Mouse (Mus musculus): Measurements from ENCODE around the gene Diaph2.

GRCm38 (mm10) chrX:129974816-129975215 is 225.3 kb downstream of the Diaph2 start:
- TF ChIP-seq GATA1 (IDR thresholded peaks at IDR 0.05; ENCODE audit: borderline replicate concordance, low read length) (no peak), CTCF (IDR thresholded peaks at IDR 0.05; ENCODE audit: low read depth, low read length) (no peak), TAL1 (conservative IDR thresholded peaks at IDR 0.05; ENCODE audit: low read depth, low read length) (no peak)
